Mouse (Mus musculus) spleen, adult 2 months (tissue): ENCODE measurements around the gene Chl1.

ENCODE experiments used
- CTCF ChIP-seq: fragments of 200-500 bp; IDR thresholded peaks from 2 replicates; pipeline ENCODE4 v1.5.1; 2011; ENCODE audit warnings: mild to moderate bottlenecking, inconsistent platforms; ENCODE audit not compliant: insufficient read depth, insufficient read length, insufficient replicate concordance; ENCODE audit errors: extremely low read depth
- POLR2A ChIP-seq: fragments of 200-500 bp; IDR thresholded peaks from 2 replicates; pipeline ENCODE4 v1.6.1; 2011; ENCODE audit warnings: low read depth, low read length, inconsistent platforms

GRCm38 (mm10) chr6:103692511-103692910 lies 182.1 kb downstream of the Chl1 start:
- TF ChIP-seq CTCF (no peak), POLR2A (no peak)
